Mouse (Mus musculus): ENCODE data around the gene Ccr4.
"Not testable (repeated sequence)": the region's sequence is repeated elsewhere in the genome, so short reads cannot be mapped to it uniquely, and the experiment has no call there.

The Ccr4 gene

DNA sequence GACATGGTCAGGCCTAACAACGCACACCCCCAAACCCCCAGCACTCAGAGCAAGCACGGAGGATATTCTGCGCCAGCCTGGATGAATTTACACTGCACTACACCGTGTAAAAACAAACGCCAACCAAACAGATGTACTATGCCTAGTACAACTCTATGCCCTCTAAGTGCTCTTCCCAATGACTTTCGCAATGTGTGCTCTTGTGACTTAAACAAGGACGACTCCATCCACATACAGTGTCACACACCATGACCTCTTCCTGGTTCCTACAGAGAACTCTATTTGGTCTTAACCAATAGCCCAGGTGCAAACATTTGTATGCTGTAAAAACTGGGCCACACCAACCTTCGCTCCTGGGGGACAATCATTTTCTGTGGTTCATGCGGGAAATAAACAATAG is 17.8 kb upstream of the Ccr4 start:
- DNase-seq (ENCODE audit: low spot score in 2 of 2), result no peak

DNA sequence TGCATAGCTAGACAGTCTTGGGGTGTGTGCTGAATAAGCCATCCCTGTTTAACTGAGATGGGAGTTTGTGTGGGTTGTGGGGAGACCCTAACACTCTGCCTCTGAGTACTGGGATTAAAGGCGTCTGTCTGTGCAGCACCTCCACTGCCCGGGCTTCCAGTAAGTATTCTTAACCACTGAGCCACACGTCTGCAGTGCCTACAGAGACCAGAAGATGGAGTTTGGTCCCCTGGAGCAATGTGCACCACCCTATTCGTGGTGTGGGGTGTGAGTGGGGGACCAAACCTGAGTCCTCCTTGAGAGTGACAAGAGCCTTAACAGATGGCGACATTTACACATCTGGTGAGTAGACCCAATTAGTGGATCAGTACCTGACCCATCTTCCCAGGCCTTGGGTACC is 17.3 kb upstream of the Ccr4 start:
- no peak for DNase-seq (ENCODE audit: low spot score in 2 of 2)

DNA sequence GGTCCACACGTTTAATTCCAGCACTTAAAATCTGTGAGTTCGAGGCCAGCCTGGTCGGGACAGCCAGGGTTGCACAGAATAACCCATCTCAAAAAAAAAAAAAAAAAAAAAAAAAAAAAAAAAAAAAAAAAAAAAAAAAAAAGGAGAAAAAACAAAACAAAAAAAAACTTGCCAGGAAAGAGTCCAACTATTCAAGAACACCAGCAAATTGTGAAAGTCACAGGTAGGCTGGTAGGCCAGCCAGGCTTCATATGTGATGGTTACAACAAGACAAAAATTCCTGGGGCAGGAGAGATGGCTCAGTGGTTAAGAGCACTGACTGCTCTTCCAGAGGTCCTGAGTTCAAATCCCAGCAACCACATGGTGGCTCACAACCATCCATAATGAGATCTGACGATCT is 15.8 kb upstream of the Ccr4 start:
- not testable (repeated sequence) for DNase-seq (ENCODE audit: low spot score in 2 of 2)

DNA sequence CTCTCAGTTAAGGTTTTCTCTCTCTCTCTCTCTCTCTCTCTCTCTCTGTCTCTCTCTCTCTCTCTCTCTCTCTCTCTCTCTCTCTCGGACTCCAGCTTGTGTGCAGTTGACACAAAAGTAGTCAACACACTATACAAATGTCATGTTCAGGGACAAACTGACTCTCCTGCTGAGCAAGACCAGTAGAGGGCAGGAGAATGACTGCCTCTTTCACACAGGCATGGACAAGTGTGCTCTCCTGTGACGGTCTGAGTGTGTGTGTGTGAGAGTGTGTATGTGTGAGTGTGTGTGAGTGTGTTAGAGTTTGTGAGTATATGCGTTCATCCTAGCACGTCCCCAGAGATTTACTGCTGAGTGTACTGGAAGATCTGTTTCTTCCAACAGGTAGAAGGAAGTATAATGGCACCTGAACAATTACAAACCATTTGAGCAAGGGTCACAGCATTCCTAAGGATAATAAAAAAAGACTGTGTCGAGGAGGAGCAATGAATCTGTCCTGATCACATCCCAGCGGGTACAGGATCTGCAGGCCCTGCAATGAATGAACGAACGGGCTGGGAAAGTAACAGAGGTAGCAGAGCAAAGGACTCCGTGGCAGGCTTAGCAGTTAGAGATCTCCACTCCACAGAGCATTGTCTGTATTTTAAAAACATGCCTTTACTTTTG is 14.2 kb upstream of the Ccr4 start:
- no peak for DNase-seq (ENCODE audit: low spot score in 2 of 2)

DNA sequence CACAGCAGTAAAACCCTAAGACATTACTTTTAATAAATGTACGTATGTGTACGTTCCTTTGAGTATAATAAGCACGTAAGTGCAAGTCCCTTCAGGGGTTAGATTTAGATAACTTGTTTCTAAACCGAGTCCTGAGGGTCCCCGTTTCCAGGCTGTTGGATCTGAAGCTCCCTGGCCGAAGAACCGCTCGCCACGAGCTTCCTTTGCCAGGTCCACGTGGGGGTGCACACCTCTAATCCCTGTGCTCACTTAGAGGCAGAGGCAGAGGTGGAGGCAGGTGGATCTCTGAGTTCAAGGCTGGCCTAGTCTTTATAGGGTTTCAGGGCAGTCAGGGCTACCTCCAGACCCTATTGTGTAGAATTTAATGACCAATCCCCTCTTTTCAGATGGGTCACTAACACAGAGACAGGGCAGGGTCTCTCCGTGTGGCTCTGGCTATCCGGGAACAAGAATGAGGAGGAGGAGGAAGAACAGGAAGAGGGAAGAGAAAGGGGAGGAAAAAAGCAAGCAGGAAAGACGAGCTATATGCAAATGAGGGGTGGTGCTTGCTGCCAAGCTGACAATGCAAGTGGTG is 13.3 kb upstream of the Ccr4 start:
- no peak for DNase-seq (ENCODE audit: low spot score in 2 of 2)

DNA sequence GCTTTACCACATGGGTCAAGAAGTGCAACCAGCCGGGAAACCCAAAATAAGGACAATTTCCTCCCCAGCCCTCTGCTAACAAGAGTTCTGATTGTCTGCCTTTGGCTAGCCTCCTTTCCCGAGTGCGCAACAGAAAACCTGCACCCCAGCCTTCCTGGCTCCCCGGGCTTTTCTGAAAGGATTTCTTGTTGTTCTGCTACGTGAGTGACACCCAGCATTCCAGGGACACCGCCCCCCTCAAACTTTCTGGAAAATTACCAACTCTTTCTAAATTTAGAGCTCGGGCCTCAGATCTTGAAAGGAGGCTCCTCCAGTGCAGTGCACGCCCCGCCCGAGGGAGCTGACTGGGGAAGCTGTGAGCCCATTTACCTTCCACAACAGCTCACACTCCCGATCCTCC is 10.6 kb upstream of the Ccr4 start, which contains the start of gene C130032M10Rik:
Gene C130032M10Rik, plus strand, starts transcription at position 334 of the 400 bp plus-strand sequence.
- no peak for DNase-seq (ENCODE audit: low spot score in 2 of 2)

DNA sequence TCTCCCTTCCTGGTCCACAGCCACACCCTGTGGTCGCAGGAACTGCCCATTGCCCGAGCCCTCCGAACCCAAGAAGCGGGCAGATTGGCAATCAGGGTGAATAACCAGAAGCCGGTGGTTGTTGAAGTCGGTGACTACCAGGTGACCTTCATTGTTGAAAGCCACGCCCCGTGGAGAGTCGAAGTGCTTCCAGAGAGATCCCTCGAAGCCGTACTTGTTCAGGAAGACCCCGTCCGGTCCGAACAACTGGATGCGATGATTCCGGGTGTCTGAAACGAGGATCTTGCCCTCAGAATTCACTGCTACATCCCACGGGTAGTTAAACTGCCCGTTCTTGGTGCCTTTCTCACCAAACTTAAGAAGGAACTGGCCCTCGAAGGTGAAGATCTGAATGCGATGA is 8.1 kb upstream of the Ccr4 start:
- DNase-seq (ENCODE audit: low spot score in 2 of 2), result no peak

DNA sequence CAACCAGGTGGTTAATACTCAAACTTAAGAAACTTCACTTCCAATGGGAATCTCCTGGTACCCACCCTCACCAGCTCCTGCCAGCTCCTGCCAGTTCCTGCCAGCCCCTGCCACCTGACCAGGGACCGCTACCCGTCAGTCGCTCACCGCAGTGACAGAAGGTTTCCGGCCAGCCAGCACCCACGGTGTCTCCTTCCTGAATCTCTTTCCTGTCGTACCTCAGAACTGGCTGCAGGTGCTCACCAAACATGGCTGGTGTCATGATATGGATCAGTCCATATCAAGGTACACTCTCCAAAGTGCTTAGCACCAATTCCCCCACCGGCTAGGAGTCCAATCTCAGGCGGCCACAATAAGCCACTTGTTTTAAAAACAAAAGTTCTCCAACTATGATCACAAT is 5.1 kb upstream of the Ccr4 start:
- DNase-seq (ENCODE audit: low spot score in 2 of 2), result no peak

DNA sequence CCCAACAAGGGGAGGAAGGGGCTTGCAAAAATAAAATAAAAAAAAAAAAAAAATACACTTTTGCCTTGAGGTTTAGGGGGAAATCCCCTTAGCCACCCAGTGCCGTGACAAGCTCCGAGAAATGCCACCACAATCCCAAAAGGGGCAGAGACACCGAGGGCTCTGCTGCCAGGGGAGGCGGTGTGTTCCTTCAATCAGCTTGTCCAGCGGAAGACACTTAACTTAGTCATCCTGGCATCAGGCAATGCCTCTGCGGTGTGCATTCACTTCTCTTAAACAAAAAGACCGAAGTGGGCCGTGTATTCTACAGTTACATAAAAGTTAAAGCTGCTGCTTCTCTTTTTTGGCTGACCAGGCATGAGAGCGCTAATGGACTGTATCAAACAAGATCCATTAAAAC is 2.7 kb upstream of the Ccr4 start:
- no peak for DNase-seq (ENCODE audit: low spot score in 2 of 2)

DNA sequence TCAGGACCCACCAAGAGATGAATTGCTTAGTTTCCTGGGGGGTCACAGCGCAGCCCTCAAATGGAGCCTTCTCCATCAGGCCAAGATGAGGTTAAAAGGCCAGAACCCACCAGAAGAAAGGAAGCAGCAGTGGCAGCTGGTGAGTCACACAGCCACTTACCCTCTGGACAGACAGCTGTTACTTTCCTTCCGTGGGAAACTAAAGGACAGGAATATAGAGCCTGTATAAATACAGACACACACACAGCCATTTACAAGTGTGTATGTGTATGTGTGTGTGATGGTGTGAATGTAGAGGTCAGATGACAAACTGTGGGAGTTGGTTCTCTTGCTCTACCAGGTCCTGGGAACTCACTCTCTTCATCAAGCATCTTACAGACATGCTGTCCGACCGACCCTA is 1.8 kb upstream of the Ccr4 start:
- DNase-seq (ENCODE audit: low spot score in 2 of 2), result no peak

DNA sequence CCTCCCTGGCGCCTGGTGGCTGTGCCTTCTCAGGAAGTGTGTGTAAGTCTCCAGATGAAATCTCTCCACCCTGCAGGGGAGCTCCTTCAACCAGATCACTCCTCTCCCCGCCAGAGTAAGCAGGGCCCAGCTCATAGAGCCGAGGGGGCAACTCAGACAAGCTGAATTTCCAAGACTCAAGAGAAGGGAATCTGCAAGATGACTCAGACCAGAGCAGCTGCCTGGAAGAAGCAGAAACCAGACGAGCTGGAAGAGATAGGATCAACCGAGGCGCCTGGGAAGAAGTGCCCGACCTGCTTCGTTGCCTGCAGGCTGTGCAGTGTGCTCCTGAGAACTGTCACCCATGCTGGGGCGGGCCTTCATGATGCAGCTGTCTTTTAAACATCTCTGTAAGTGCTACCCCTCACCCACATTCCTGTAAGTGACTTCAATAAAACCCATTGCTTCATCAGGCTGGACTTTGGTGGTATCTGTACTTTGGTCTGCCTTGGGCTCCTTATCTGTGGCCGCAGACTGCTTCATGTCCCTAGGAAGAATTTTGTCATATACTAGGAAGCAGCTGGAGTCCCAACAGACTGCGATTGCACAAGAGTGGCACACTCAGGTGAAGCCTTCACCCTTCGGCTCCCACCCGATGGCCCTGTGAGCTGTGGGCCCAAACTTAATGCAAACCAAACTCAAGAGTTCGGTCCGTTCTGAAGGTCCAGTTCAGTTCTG is 1.8 kb downstream of the Ccr4 start:
- DNase-seq (ENCODE audit: low spot score in 2 of 2), result peak; percentile 42 to 72

DNA sequence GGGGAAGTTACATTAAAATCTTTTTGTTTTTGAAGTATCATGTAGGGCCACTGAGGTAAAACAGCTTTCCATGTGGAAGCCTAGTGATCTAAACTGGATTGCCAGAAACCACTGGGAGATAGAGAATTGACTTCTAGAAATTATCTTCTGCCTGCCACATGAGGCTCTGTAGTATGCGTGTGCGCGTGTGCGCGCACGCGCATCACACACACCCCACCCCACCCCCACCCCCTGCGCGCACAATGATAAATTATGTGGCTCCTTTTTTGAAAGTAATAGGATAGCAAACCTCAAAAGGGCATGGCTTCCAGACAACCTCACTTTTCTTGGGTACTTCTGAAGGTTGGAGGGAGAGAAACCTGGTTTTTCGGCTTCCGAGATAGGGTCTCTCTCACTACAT is 2.8 kb downstream of the Ccr4 start:
- no peak for DNase-seq (ENCODE audit: low spot score in 2 of 2)

DNA sequence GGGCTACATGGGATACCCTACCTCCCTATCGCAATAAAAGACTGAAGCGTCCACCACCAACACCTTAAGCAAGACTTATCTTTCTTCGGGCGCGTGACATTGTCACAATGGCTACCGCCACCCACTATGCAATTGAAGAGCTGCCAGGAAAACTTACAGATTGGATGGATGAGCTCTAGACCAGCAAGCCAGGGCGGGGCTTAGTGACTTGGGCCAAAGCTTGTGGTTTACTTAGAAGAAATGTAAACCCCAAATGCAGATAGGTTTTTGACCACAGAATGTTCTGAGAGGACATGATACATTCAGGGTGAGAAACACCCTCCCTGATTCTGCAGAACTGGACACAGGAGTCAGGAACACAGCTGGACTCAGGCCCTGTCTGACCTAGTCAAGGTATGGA is 3.6 kb downstream of the Ccr4 start:
- no peak for DNase-seq (ENCODE audit: low spot score in 2 of 2)

DNA sequence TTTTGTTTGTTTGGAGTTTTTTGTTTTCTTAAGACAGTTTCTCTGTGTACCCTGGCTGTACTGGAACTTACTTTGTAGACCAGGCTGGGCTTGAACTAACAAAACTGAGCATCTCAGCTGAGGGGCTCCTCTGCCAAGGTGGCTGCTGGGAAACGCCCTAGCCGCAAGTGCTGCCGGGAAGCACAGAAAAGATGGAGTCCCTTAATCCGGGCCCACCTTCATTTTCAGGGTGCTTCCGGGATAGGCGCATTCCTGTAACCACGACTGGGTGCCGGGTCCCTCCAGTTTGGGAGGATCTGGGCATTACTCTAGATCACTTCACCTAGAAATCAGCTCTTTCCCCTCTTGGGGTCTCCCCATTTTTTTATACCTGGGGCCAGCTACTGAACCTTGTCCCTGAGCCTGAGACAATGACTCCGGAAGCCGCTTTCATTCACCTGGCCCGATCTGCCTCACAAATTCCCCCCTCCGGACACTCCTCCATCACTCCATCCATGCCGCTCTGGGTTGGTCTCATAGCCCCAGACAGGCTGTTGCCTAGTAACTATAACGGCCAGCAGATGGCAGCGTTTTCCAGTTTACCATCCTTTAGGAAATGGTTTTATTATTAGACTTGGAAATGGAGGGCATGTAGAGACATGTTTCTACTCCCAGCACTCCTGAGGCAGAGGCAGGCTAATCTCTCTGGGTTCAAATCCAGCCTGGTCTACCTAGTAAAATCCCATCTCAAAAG is 4.8 kb downstream of the Ccr4 start:
- DNase-seq (ENCODE audit: low spot score in 2 of 2), result peak in 1 of 2 experiments; percentile 19

DNA sequence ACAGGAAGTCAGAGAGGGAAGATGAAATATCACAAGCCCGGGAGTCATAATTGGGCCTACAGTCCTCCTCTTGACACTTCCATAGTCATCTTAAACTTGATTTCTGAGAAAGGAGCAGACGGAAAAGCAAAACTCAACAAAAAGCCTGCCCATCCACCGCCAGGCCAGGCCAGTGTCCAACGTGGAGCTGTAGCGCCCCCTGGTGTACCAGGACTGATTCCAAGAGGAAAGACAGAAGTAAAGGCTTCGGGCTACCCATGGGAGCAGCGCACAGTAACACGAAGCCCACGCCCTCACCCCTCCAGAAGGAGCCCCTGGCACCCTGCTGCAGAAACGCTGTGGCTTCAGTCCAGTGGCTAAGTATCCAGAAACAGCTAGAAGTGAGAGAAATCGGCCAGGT is 6.5 kb downstream of the Ccr4 start:
- DNase-seq (ENCODE audit: low spot score in 2 of 2), result peak; percentile 68 to 90

DNA sequence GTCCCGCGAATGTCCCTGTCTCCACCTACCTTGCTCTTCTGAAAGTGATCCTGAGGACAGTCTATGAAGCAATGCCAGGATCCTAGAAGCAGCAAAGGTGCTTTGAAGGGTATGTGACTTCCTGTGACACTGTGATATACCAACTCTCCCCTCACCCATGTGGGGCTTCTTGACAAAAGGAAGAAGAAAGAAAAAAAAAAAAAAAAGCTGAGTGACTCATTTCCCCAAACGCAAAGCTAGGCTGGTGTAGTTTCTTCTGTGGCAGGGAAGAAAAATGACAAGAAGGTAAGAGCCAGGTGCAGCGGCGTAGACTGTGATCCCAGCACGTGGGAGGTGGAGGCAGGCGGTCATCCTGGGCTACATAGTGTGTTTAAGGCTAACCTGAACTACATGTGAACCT is 8.2 kb downstream of the Ccr4 start:
- no peak for DNase-seq (ENCODE audit: low spot score in 2 of 2)

DNA sequence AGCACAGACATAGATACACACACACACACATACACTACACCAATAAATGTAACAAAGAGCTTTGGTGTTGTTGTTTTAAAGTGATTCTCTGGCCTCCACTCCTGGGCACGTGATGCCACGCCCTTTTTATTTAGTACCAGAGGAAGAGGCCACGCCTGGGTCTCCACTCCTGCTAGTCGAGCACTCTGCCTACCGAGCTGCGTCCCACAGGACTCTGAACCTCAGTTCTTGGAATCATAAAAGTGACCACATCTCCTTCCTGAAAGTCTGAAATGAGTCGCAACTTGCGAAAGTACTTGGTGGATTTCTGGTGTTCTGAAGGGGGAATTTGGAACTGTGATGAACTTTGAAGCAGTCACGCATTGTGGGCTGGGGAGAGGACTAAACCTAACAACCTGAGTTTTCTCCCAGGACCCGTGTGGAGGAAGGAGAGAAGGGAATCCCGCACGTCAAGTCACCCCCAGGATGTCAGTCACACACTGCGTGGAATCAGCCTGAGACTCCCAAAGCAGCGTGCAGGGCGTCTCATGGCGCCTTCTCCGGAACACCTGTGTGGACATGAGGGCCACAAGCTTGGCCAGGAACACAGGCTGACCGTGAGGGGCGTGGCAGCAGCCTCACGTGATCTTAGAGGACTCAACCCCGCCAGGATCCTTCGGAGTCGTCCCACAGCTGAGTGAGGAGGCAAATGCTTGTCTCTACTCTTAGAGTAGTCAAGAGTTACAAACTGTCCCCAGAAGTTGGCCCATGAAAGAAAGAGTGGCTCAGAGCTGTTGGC is 17.0 kb downstream of the Ccr4 start:
- DNase-seq (ENCODE audit: low spot score in 2 of 2), result no peak

DNA sequence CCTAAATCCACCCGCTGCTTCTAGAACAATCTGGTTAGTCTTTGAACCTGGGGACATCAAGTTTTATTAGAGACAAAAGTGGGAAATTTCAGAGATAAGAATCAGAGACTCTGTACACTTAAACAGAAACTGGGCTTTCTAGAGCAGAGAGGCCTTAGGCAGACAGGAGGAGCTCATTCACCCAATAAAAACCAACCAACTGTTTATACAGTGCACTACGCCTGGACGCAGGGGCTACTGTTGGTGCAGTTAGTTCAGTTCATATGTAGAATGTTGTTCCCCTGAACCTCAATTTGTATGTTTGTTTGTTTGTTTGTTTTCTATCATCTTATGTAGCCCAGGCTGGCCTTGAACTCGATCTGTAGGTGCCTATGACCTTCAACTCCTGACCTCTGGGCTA is 17.9 kb downstream of the Ccr4 start:
- no peak for DNase-seq (ENCODE audit: low spot score in 2 of 2)

DNA sequence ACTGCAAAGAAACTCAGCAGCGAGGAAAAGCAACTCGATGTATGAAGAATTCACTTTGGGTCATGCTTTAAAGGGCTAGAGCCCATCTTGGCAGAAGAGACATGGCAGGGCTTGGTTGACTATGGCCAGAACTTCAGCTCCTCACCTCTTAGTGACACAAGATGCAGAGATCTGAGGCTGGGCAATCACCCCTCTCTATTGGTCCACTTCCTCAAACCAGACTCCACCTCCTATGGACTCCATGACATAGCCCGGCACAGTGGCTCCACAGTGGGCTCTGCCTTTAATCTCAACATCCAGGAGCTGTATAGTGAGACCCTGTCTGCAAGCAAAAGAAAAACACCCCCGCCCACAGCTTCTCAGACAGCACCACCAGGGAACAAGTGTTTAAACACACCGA is 19.9 kb downstream of the Ccr4 start:
- no peak for DNase-seq (ENCODE audit: low spot score in 2 of 2)

DNA sequence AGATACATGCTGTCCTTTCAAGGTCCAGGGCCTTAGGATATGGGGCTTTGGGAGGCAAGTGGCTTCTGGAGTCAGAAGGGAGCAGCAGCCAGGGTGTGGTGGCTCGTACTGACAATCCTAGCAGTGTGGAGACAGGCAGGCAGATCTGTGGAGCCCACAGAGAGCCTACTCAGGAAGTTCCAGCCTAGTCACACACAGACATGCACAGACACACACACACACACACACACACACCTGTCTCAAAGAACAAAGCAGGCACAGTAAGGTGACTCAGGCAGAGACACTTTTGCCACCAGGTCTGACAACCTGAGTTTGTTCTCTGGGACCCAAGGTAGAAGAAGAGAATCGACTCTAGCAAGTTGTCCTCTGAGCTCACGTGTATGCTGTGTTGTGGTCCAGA is 23.8 kb downstream of the Ccr4 start:
- DNase-seq (ENCODE audit: low spot score in 2 of 2), result no peak

DNA sequence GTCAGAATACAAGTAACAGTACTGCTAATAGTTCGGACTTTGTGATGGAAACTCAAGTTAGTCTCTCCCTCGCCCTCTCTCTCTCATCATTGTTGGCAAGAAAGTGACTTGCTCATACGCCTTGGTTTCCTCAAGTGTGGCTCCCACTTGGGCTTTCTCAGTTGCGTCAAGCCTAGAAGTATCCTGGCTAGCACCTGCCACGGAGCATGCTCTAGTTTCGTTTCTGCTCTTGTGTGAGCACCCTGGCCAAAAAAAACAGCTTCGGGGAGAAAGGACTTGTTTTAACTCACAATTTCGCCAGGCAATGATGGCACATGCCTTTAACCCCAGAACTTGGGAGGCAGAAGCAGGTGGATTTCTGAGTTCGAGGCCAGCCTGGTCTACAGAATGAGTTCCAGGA is 27.7 kb downstream of the Ccr4 start:
- DNase-seq (ENCODE audit: low spot score in 2 of 2), result no peak

DNA sequence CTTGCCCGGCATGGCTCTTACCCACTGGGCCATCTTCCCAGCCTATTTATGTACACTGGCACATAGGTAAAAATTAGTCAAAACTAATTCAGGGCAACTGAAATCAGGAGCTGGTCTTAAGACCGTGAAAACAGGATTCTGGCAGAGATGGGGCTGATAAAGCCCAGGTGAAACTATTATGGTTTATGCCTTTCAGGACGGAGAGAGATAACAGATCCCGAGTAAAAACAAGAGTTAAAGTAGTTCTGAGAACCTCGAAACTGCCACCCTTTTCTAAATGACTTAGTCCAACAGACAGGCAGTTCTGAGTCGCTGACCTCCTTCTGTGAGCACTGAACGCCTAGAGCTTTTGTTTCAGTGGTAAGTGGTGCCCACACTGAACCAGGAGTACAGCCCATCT is 32.8 kb downstream of the Ccr4 start:
- no peak for DNase-seq (ENCODE audit: low spot score in 2 of 2)

Measured in urinary bladder, adult 18-20 months (tissue).